Mouse (Mus musculus) liver (tissue): ENCODE measurements around the gene Tex21.
"Not testable (repeated sequence)": the region's sequence is repeated elsewhere in the genome, so short reads cannot be mapped to it uniquely, and the experiment has no call there.

Experiments used
- DNase-seq: peaks from one replicate; pipeline ENCODE4 v3.0.0-alpha.2; 2020; ENCODE audit warnings: mixed read lengths

The Tex21 gene

GRCm38 (mm10) chr12:76256114-76256843, 9.7 kb upstream of the Tex21 start:
- DNase-seq = peak; percentile 45

DNA sequence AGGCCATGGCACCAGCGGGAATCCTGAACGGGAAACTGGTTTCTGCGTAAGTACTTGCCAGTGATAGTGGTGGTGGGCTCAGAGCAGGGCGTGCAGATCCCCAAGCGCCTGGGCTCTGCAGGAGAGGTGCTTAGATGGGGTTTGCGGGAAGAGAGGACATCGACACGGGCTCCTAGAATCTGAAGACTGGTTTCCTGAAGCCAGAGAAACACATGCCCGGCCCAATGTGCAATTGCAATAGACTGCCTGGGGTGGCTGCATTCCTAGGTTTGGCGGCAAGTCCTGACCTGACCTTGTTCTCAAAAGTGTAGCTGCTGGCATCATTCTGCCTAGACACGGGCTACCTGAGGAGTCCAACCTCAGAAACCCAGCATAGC, 8.9 kb upstream of the Tex21 start:
- DNase-seq = no peak

- DNase-seq = peak; percentile 95
Measured at GRCm38 (mm10) chr12:76254725-76255498, 8.4 kb upstream of the Tex21 start, which contains the start of gene Mthfd1. Mthfd1 (plus strand) TSS chr12:76255298.

- DNase-seq = no peak
Measured at GRCm38 (mm10) chr12:76253991-76254390, 7.4 kb upstream of the Tex21 start.

DNA sequence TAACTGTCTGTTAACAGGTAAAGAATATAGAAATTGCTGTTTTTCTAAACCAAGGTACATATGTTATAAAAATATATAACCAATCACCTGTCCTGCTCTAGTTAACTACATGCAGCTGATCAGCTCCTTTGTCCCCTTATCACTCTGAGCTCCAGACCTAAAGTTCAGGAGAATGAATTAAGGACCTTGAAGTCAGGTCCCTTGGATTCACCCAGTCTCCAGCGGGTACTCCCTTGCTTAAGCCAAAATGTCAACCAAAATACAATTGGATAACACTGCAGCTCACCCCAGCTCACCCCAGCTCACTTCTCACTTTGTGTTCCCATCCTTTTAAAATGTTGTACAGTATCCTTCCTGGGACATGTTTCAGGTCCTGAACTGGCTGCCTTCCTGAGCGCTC, 7.0 kb upstream of the Tex21 start:
- DNase-seq = no peak

- no peak for DNase-seq
Measured at GRCm38 (mm10) chr12:76253090-76253489, 6.5 kb upstream of the Tex21 start.

DNA sequence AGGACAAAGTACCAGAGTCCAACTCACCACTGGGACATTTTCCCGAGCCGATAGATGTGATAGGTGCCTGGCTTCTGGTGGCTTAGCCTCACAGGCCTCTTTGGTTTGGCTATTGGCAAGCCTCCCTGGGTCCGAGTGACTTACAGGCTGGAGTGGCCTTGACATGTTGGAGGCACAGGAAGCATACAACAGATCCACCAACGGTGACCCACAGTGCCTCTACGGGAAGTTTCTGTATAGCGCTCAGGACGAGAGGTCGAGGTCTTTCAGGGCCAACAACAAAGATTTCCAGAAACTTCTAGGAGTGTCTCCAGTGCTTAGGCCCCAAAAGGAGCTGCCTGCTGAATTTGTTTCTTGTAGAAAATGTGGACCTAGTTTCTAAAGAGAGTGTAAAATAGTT, 1.6 kb downstream of the Tex21 start:
- DNase-seq = no peak

GRCm38 (mm10) chr12:76241833-76242232, 4.7 kb downstream of the Tex21 start:
- DNase-seq = peak; percentile 50

GRCm38 (mm10) chr12:76241084-76241483, 5.5 kb downstream of the Tex21 start:
- DNase-seq = peak; percentile 31

- no peak for DNase-seq
Measured at GRCm38 (mm10) chr12:76240670-76241069, 5.9 kb downstream of the Tex21 start.

DNA sequence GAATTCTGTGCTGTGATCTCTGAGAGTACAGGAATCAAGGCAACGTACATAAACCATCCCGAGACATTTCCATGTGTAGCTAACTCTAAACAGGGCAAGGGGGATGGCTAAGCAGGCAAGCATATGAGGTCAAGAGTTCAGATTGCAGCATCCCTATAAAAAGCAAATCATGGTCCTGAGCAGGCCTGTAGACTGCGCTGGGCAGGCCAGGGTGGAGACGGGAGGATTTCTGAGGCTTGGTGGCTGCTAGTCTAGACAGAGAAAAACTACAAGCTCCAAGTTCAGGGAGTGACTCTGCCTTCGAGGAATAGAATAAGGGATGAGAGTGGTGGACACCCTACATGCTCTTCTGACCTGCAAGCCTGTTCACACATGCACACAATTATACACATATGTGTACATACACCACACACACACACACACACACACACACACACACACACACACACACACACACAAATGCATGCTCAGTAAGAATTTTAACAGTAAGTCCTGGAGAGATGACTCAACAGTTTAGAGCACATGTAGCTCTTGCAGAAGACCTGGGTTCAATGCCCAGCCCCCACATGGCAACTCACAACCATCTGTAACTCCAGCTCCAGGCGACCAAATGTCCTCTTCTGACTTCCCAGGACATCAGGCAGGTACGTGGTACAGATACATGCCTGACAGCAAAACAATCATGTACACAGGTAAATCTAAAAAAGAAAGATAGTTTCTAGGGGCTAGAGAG, 6.5 kb downstream of the Tex21 start:
- no peak for DNase-seq

DNA sequence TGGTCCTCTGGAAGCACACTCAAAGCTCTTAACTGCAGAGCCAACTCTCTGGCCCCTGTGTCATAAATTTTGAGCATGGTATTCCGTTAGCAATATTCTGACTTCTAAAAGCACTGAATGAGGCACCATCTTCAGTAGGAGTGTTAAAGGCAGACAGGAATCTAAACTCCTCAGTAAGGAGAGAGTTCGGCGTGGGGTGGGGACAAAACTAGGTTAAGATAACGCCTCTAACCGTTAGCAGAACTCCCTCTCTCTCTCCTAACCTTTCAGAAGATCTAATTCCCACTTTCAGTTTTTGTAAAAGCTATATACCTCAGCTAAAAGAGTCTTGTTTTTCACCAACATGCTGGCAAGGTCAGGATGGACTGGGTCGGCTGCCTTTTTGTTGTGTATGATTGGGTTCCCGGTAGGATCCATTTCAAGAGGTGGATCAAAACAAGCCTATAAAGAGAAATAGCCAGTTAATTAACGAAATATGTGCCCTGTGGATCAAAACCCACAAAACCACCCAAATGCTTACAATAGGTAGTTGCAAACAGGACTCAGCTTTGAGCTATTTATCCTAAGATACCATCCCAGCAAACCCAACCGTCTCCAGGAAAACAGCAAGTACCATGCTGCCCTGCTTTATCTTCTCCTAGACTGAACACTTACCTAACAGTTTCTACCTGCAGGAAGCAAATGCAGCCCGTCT, 7.3 kb downstream of the Tex21 start:
- DNase-seq = peak; percentile 55

GRCm38 (mm10) chr12:76235253-76235652, 11.3 kb downstream of the Tex21 start:
- no peak for DNase-seq

DNA sequence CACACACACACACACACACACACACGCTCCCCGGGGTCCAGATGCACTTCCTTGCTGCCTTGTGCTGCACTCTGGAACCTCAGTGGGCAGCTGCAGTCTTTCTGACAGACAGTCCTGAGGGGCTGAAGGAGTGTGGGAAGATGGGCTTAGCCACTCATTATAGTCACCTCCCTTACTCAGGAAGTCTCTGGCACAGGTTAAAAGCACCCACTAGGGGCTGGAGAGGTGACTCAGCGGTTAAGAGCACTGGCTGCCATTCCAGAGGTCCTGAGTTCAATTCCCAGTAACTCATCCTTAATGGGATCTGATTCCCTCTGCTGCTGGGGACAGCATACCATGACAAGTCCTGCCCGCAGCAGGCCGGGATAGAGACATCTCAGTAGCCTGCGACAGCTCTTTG, 15.9 kb downstream of the Tex21 start:
- no peak for DNase-seq

- DNase-seq = not testable (repeated sequence)
Measured at GRCm38 (mm10) chr12:76222104-76222503, 24.4 kb downstream of the Tex21 start.

DNA sequence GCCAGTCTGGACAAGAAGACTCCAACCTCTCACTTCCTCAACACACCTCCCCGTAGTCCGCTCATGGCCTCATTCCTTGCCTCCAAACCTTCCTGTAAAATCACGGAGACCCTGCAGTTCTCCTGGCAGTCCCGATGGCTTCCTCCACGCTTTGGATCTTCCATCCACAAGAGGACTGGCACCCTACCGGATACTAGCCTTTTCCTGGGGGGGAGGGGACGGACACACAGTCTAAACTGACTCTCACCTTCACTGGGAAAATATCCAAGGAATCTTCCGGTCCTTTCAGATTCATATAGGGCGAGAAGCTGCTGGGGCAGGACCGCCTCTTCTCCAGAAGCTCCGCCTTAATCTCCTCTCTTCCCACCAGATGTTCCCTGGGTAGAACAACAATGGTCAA, 29.8 kb downstream of the Tex21 start:
- DNase-seq = no peak

- no peak for DNase-seq
Measured at GRCm38 (mm10) chr12:76215121-76215520, 31.4 kb downstream of the Tex21 start.

DNA sequence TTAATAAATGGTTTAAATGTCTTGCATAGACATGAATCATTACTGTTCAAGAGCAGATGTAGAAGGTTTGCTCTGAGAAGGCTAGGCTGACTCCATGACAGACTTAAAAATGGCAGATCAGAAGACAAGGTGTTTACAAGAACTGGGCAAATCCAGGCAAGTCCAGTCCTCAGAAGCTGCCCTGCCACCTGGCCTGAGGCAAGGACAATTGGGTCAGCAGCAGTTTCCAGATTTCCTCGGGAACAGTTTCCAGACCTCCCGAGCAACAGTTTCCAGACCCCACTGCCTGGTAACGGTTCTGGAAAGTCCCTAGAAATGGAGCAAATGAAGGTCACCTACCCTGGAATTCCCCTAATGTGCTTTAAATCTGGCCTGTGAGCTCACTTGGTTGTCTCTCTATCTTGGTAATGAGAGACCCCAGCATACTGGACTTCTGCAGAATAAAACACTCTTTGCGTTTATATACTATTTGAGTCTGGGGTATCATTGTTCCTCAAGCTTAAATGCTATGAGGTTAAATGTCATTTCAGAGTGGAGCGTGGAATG, 37.0 kb downstream of the Tex21 start:
- DNase-seq = no peak

DNA sequence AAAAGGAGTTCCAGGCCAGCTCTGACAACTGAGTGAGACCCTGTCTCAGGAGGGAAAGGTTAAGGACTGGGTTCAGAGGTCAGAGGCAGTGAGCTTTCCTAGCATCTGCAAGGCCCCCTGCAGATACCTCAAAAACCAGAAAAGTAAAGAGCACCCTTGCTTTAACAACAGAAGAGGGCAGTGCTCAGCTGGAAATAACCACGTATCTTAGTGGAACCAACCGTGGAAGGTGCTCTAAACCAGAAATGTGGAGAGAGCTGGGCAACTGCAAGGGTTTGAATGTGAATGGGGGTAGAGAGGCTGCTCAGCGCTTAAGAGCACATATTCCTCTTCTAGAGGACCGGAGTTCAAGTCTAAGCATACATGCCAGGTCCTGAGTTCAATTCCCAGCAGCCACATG, 46.2 kb downstream of the Tex21 start:
- no peak for DNase-seq

DNA sequence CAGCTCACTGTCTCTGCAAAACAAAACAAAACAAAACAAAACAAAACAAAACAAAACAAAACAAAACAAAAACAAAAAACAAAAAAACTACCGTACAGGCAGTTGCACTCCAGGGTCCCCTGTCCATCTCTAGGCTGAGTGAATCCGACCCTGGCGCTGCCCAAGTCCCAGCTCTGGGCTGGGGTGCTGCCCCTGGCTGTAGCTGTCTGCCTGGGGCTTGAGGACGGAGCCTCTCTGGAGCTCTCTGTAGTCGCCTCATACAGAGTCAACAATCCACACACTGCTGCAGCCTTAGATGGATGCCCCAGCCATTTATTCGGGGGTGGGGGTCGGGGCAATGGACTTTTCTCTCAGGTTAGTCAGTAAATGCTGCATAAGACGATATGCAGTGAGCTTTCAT, 49.5 kb downstream of the Tex21 start:
- no peak for DNase-seq

DNA sequence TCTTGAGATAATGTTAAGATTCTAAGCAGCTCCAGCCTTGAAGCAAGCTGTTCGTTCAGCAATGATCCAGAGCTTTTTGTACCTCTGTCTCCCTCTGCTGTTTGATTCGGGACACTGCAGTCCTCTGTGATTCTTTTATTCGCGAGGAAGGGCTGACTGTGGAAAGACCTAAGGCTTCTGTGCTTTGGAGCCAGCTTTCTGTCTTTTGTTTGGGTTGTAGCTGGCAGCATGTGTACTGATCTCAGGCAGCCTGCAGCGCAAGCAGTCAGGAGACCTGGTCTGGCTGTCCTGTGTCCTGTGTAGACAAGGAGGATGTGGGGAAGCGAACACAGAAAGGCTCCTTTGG, 49.9 kb downstream of the Tex21 start:
- peak; percentile 58 for DNase-seq

DNA sequence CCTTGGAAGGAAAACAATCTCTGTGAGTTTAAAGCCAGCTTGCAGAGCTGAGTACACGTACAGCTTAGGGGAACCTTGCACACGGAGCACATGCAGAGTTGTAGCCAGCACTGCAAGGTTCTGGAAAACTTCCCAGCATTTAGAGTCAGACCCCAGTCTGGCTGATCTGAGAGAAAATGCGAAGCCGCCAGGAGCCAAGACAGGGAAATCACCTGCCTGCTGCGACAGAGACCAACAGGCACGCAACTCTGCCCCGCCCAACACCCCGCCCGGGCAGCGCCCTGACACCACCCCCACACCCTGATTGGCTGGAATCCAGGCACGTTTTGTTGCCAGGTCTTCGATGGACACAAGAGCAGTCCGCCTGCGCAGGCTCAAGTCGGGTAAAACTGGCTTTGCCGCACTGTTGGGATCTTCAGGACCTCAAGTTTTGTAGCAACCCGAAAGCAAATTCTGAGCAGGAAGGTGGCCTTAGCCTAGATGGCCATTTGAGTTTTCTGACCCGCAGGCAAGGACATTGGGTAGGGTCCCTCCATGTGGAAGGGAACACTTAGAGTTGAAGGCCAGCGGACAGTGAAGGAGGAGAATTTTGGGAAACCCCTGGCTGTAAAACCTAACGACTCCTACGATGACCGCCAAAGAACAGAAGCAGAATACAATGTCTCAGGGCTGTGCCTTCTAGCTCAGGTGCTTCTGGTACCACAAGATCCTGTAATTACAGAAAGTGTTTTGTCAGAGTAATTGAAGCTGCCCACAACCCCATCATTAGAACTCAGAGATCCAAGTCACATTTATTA, 50.4 kb downstream of the Tex21 start:
- DNase-seq = peak; percentile 87
